19 mouse cellular contexts compared by ENCODE assay signal in the genomic region with DNA sequence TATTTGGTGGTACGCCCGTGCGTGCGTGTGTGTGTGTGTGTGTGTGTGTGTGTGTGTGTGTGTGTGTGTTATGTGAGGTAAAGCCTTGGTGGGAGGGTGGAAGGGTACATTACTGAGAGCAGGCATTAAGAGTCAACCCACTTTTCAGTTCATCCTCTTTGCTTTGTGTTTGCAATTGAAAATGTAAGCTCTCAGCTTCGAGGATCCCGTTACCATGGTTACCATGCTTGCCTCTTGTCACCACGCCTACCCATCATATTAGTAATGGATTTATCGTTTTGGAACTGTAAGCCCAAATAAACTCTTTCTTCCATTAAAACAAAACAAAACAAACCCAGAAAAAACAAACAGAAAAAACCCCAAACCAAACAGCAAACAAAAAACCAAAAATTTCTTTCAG. TPM values are rescaled to one million over a fixed set of nuclear protein-coding genes. Genes with fewer than 3 reads are reported as not detected.
"Had no signal": no experiment of that assay in that cellular context is flagged by ENCODE, and none has a peak within 500 bp of the region (broad histone marks: within the 10 kb centered on the region; RNA-seq: fewer than 3 reads in every experiment).

No protein-coding gene starts in this region.

- H3K9me3 ChIP-seq: liver, embryonic 13.5 days; midbrain, embryonic 12.5 days; neural tube, embryonic 12.5 days; neural tube, embryonic 15.5 days had no signal

- DNase-seq: kidney, adult 2 months; kidney, postnatal 25 days; layer of hippocampus, adult 9-11 months; liver, embryonic 13.5 days; lung, adult 2 months; lung, postnatal 14 days; lung, postnatal 4 days; right cerebral cortex, adult 18-20 months; right cerebral cortex, postnatal 25 days; thymus, adult 18-20 months; thymus, postnatal 36 days had no signal

- H3K9ac ChIP-seq: liver, embryonic 13.5 days; midbrain, embryonic 12.5 days; neural tube, embryonic 12.5 days; neural tube, embryonic 15.5 days had no signal

- H3K27me3 ChIP-seq: liver, embryonic 13.5 days; midbrain, embryonic 12.5 days; neural tube, embryonic 12.5 days; neural tube, embryonic 15.5 days had no signal

- H3K4me3 ChIP-seq: layer of hippocampus, adult 2 months; liver, embryonic 13.5 days; midbrain, embryonic 12.5 days; neural tube, embryonic 12.5 days; neural tube, embryonic 15.5 days had no signal

- H3K4me1 ChIP-seq: liver, embryonic 13.5 days; neural tube, embryonic 12.5 days; neural tube, embryonic 15.5 days had no signal

- H3K27ac ChIP-seq: kidney, postnatal 0 days; layer of hippocampus, adult 2 months; liver, embryonic 13.5 days; midbrain, embryonic 12.5 days; neural tube, embryonic 12.5 days; neural tube, embryonic 15.5 days had no signal

- H3K4me2 ChIP-seq: liver, embryonic 13.5 days; midbrain, embryonic 12.5 days; neural tube, embryonic 12.5 days; neural tube, embryonic 15.5 days had no signal

- H3K36me3 ChIP-seq: liver, embryonic 13.5 days; midbrain, embryonic 12.5 days; neural tube, embryonic 12.5 days; neural tube, embryonic 15.5 days had no signal

RNA-seq across cellular contexts. Expression of gene Col9a1, which starts 33.9 kb away (rescaled TPM):
- polyA plus RNA-seq: kidney, adult 2 months; liver, adult 2 months; small intestine, adult 2 months; spleen, adult 2 months had no signal
